Mouse (Mus musculus) kidney, postnatal 0 days (tissue): ENCODE measurements around the gene Slc5a5. TPM values are rescaled to one million over a fixed set of nuclear protein-coding genes. Genes with fewer than 3 reads are reported as not detected.

Experiments
- ATAC-seq: fragments of 200-750 bp; cut with Nextera tagmentation; replicated peaks from 2 replicates; pipeline ENCODE4 v1.8.0; 2017; ENCODE audit warnings: low read depth, moderate number of reproducible peaks, moderate TSS enrichment, moderate library complexity; ENCODE audit not compliant: low FRiP score
- DNase-seq: peaks from one replicate; pipeline ENCODE4 v3.0.0-alpha.2; 2016; ENCODE audit warnings: low spot score
- H3K27ac ChIP-seq: fragments of 300-500 bp; sonication (generic); 2 replicates; pipeline ENCODE4 v1.5.1; 2014; ENCODE audit warnings: mild to moderate bottlenecking
- H3K27me3 ChIP-seq: fragments of 300-500 bp; sonication (generic); 2 replicates; pipeline ENCODE4 v1.6.1; 2014; ENCODE audit warnings: low read length, mixed read lengths; ENCODE audit not compliant: insufficient read depth
- H3K36me3 ChIP-seq: fragments of 300-500 bp; sonication (generic); 2 replicates; pipeline ENCODE4 v1.6.1; 2014; ENCODE audit warnings: low read length, mixed read lengths; ENCODE audit not compliant: insufficient read depth
- H3K4me1 ChIP-seq: fragments of 300-500 bp; sonication (generic); replicated peaks from 2 replicates; pipeline ENCODE4 v1.6.1; 2014; ENCODE audit warnings: antibody characterized with exemption, low read length, mixed read lengths; ENCODE audit not compliant: insufficient read depth
- H3K4me2 ChIP-seq: fragments of 300-500 bp; sonication (generic); 2 replicates; pipeline ENCODE4 v1.6.1; 2014; ENCODE audit warnings: mild to moderate bottlenecking, low read length, moderate library complexity, mixed read lengths
- H3K4me3 ChIP-seq: fragments of 300-500 bp; sonication (generic); replicated peaks from 2 replicates; pipeline ENCODE4 v1.5.1; 2014; ENCODE audit warnings: low read depth, low read length
- H3K9ac ChIP-seq: fragments of 300-500 bp; sonication (generic); 2 replicates; pipeline ENCODE4 v1.6.1; 2014; ENCODE audit warnings: low read depth, low read length
- H3K9me3 ChIP-seq: fragments of 300-500 bp; sonication (generic); replicated peaks from 2 replicates; pipeline ENCODE4 v1.6.1; 2016; ENCODE audit warnings: low read length, inconsistent platforms, mixed read lengths
- CTCF ChIP-seq: IDR thresholded peaks from 2 replicates; pipeline ENCODE4 v1.5.1; 2016; ENCODE audit warnings: antibody characterized with exemption, low read depth, mild to moderate bottlenecking, moderate library complexity
- WGBS: fragments of 180-500 bp; shearing (Covaris S2); extraction: QIAGEN DNeasy Blood & Tissue Kit; methylation state at CpG from one replicate; pipeline ENCODE4 v1.1.7; 2014; 5-methylcytosine and 5-hydroxymethylcytosine counted together
- polyA plus RNA-seq: library from polyadenylated mRNA; unstranded; fragments of >200 nt; fragmentation: Nextera tagmentation; extraction: Ambion mirVana; gene quantifications from 2 replicates; pipeline ENCODE4 v1.2.1, GENCODE M21; 2015

Gene Slc5a5
- polyA plus RNA-seq, 1 experiment from 2014 or later: 0.11 TPM

- no peak for DNase-seq
- no peak overlapping the region for H3K9ac ChIP-seq
- H3K9me3 ChIP-seq: no peaks in the 10 kb centered on the region
- H3K27ac ChIP-seq: no peak overlapping the region
- peaks cover 23% of the 10 kb centered on the region for H3K4me1 ChIP-seq
- no peak for ATAC-seq
- TF ChIP-seq CTCF: no peak
- H3K4me2 ChIP-seq: no peak overlapping the region
- H3K36me3 ChIP-seq: peaks cover 11% of the 10 kb centered on the region
- WGBS: 78% methylated on average over 8 of the region's 8 CpGs
- peaks cover 17% of the 10 kb centered on the region for H3K27me3 ChIP-seq
- no peak overlapping the region for H3K4me3 ChIP-seq
Measured at GRCm38 (mm10) chr8:70894771-70895545, 2.4 kb upstream of the Slc5a5 start.

- Histone ChIP-seq H3K36me3 (peaks cover 11% of the 10 kb centered on the region), H3K4me2 (no peak overlapping the region), H3K9ac (no peak overlapping the region), H3K9me3 (no peaks in the 10 kb centered on the region), H3K27ac (no peak overlapping the region), H3K4me3 (no peak overlapping the region), H3K27me3 (peaks cover 17% of the 10 kb centered on the region), H3K4me1 (peaks cover 23% of the 10 kb centered on the region)
- WGBS: 70% methylated on average over 2 of the region's 2 CpGs
- no peak for ATAC-seq
- no peak for TF ChIP-seq CTCF
- no peak for DNase-seq
Measured at GRCm38 (mm10) chr8:70894385-70894720, 1.8 kb upstream of the Slc5a5 start.

- no peak overlapping the region for H3K4me2 ChIP-seq
- peaks cover 17% of the 10 kb centered on the region for H3K27me3 ChIP-seq
- WGBS: 35% methylated on average over 12 of the region's 12 CpGs
- peaks cover 23% of the 10 kb centered on the region for H3K4me1 ChIP-seq
- no peaks in the 10 kb centered on the region for H3K9me3 ChIP-seq
- TF ChIP-seq CTCF: peak; percentile 83
- DNase-seq (peak; percentile 96), ATAC-seq (peak; percentile 36; the same call in 1 of the 2 replicates)
- H3K36me3 ChIP-seq: peaks cover 11% of the 10 kb centered on the region
- H3K4me3 ChIP-seq: no peak overlapping the region
- no peak overlapping the region for H3K27ac ChIP-seq
- H3K9ac ChIP-seq: no peak overlapping the region
Measured at GRCm38 (mm10) chr8:70893656-70894384, 1.3 kb upstream of the Slc5a5 start.

GRCm38 (mm10) chr8:70892896-70893655, 519 bp upstream of the Slc5a5 start:
- DNase-seq: no peak
- no peak for TF ChIP-seq CTCF
- Histone ChIP-seq H3K36me3 (peaks cover 11% of the 10 kb centered on the region), H3K27me3 (peaks cover 17% of the 10 kb centered on the region), H3K9ac (no peak overlapping the region), H3K4me2 (peak overlapping the region; percentile 46), H3K4me1 (peaks cover 19% of the 10 kb centered on the region), H3K27ac (no peak overlapping the region), H3K4me3 (no peak overlapping the region), H3K9me3 (no peaks in the 10 kb centered on the region)
- 31% methylated on average over 20 of the region's 20 CpGs for WGBS
- no peak for ATAC-seq

DNA sequence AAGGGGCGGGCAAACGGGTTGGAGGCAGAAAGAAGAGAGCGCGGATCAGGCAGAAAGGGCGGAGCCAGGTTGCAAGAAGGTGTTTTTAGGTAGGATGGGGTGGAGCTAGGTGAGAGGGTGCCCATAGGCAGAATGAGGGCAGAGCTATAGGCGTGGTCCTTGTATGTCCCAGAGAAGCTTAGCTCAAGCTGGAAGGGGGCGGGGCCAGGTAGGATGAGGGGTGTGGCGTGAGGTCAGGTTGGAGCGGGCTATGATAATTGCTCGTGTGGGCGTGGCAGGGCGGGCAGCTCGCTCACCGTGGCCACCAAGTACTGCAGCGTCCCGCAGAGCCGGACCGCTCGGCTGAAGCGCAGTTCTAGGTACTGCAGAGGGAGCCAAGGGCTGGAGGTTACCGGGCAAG, 1.2 kb downstream of the Slc5a5 start:
- TF ChIP-seq CTCF: no peak
- H3K4me1 ChIP-seq: peaks cover 18% of the 10 kb centered on the region
- no peak overlapping the region for H3K27ac ChIP-seq

DNA sequence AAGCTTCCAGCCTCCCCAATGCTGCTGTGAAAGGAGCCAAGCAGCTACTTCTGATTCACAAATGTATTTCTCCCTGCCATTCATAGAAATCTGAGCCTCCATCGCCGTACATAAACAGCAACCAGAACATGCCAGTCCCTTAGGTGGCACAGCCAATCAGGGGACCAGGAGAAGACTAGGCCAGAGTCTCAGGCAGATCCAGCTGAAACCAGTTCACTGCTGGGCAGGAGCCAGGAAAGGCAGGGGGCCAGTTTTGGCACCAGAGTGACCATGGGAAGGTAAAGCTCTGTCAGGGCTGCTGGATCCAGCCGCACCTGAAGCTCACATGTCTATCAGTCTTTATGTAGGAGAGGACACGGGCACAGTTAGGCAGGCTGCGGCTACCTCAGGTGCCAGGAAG, 1.9 kb downstream of the Slc5a5 start:
- Histone ChIP-seq H3K4me3 (no peak overlapping the region), H3K4me2 (no peak overlapping the region), H3K27ac (no peak overlapping the region), H3K9ac (no peak overlapping the region), H3K36me3 (peaks cover 11% of the 10 kb centered on the region), H3K27me3 (peaks cover 17% of the 10 kb centered on the region), H3K4me1 (peaks cover 14% of the 10 kb centered on the region), H3K9me3 (no peaks in the 10 kb centered on the region)
- no peak for TF ChIP-seq CTCF
- 89% methylated on average over 5 of the region's 5 CpGs for WGBS
- DNase-seq (no peak), ATAC-seq (no peak)

More for the DNA sequence above, 1.2 kb downstream of the Slc5a5 start:
- DNase-seq (peak; percentile 31), ATAC-seq (peak; percentile 56)
- no peak overlapping the region for H3K9ac ChIP-seq
- no peaks in the 10 kb centered on the region for H3K9me3 ChIP-seq
- H3K27me3 ChIP-seq: peaks cover 17% of the 10 kb centered on the region
- 8% methylated on average over 21 of the region's 21 CpGs for WGBS
- peak overlapping the region; percentile 46 for H3K4me2 ChIP-seq
- peaks cover 11% of the 10 kb centered on the region for H3K36me3 ChIP-seq
- H3K4me3 ChIP-seq: no peak overlapping the region
